Mouse (Mus musculus): ENCODE measurements at regions not wholly inside any gene's neighbourhood (a gene's known extent, or its start where the extent isn't known, plus 50 kb on each side); places are given as distances from the start of the nearest gene placed in this dataset.
A peak's percentile ranks its signal among the peaks of the same experiment; 100 is the strongest.

DNA sequence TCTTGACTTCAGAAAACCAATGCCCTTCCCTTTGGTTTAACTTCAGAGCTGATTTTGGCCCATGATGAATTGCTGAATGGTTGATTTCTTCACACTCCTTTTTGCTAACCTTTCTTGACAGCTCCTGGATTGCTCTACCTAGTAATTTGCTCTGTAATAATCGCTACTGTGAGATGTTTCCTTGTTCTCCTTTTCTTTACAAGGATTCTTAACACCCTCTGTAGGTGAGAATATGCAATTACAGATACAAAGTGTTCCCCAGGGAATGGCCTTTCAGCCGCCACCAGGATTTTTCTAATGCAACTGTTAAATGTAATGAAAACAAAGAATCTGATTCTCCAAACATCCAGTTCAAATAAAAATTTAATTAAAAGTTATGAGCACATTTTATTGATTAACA lies 87.4 kb upstream of the Atp5g3 start:
- DNase-seq (ENCODE audit: low spot score in 2 of 2) = no peak

DNA sequence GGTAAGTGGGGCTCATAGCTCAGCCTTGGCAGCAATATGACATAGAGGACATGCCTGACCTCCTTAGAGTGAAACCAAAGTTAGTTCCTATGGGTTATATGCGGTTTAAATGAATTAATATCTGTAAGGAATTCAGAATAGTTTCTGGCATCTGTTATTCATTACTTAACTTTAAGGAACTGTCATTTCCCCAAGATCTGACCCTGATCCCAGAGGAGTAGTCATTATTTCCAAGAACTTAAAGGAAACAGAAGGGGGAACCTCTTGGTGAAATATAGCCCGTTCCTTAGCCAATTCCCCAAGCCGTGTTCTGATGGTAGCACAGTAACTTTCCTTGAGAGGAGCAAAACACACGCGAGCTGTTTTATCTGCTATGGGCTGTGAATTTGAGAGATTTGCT lies 85.9 kb upstream of the Atp5g3 start:
- no peak for DNase-seq (ENCODE audit: low spot score in 2 of 2)

DNA sequence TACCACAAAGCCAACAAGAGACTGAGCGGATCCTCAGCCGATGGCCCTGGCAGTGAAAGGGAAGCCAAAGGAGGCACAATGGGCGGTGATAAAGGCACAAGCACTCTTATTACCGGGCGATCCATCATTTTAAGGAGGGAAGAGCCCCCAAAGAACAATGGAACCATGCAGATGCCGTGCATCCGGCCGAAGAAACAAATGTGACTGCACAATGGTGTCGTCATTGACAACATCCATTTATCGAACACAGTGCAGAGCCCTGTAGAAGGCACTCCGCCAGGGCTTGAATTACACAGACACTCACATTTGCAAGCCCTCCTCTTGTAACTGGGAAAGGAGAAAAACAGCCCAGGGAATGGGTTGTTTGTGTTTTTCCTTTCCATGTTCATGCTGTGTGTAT lies 80.7 kb upstream of the Atp5g3 start:
- DNase-seq (ENCODE audit: low spot score in 2 of 2) = no peak

DNA sequence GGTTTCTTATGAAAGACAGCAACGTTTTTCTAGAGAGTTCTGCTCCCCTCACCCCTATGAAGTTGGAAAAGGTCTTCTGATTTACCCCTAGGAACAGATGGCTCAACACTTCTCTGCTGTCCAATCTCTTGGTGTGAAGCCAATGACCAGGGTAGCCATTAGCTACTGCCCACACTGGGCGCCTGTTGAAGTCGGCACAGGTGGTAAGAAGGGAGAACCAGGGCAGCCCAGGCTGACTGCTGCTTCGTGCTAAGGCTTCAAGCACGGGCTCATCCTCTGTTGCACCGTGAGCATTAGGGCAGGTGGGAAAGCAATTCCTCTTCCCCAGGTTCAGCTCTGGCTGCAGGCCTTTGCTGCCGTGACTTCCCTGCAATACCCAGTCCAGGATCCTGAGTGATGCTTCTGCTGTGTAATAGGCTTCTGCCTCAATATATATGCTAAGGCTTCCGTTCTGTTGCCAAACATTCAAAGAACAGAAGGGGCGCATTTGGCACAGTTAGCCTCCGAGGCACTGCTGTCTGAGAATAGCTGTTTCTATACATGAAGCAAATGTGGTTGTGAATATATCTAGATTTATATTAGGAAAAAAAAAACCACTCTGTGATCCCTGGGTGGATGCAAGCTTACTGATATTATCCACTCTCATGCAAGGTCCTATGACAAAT lies 76.4 kb upstream of the Atp5g3 start:
- no peak for DNase-seq (ENCODE audit: low spot score in 2 of 2)

DNA sequence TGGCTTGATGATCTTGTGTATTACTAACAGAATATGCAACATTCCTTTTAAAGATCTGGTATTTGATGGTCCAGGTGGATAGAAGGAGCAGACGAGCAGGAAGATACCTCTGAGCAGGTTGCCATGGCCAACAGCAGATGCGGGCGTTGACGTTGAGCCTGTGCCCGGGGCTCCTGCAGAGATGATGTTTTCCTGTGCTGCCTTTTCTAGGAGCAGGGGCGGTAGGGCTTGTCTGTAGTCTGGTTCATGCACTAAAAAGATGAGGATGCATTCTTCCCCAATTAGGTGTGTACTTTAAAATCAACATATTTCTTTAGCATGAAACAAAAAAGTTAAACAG lies 74.8 kb upstream of the Atp5g3 start:
- no peak for DNase-seq (ENCODE audit: low spot score in 2 of 2)

DNA sequence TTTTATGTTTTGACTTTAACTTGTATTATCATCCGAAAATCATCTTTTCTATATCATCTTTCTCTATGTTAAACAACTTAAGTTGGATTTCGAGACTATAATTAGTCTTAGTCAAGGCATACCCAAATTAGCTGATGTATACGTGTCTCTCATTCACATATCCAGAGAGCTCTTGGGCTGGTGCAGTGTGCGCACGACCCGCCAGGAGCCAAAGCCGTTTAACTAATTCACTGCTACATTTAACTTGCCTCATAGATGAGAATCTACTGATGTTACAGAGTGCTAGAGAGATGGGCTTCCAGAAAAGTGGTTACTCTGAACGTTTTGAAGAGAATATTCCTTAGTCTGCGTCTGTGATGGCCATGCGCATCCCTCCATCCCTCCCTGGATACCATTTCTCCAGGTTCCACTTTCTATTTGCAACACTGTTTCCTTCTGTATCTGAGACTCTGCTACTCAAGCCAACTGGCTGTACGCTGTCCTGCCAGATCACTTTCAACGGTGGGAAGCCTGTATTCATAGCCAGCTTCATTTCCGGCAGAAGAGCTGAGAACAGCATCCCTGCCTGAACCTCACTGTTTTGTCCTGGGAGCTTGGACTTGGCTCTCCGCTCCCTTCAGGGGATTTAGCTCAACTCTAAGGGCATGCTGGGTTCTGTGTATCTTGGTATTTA lies 74.2 kb upstream of the Atp5g3 start:
- no peak for DNase-seq (ENCODE audit: low spot score in 2 of 2)

DNA sequence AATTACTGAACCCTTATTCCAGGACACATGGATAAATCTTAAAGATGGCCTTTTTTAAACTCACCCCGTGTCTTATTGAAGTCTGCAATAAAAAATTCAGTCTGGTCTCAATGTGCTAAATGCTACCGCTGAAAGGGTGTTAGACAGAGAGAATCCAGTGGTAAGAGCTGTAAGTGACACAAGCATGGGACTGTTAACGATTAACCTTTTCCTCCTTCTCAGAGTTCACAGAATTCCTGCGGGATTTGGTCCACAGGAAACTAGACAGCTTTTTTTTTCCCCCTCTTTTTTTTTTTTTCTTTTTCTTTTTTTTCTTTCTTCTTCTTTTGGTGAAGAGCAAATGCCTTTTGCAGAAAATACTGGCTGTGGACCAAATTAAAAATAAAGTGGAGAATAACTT lies 72.0 kb upstream of the Atp5g3 start:
- no peak for DNase-seq (ENCODE audit: low spot score in 2 of 2)

DNA sequence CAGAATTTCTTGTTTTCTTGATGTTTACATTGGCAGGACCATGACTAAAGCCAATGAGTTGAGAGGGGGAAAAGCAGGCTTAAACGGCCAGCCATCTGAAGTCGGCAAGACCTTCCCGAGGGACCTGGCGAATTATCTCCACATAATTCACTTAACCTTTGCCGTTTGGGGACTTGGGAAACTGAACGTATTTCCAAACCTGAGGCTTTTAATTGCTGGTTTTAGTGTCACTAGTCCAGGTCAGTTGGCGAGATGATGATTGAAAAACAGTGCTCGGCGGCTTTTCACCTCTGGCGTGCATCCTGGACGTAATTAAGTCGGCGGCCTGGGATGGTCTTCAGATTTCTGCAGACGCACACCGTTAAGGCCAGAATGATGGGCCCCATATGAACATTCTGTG lies 66.9 kb upstream of the Atp5g3 start:
- DNase-seq (ENCODE audit: low spot score in 2 of 2) = no peak

DNA sequence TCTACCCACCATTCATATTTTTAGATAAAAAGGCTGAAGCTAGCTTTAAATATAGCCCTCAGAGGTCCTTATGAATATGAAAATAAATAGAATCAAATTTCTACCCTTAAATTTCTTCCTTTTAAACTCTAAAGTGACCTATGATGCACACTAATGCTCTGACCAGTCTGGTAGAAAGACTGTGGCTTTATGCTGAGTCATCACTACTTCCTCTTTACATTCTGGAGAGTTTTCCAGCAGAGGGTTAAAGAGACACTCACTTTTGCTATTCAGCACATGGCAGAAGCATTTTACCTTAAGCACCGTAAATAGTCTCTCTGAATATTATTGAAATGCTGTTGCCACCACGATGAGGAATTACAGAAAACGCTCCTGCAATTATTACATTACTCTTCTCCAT lies 62.6 kb upstream of the Atp5g3 start:
- DNase-seq (ENCODE audit: low spot score in 2 of 2) = no peak

DNA sequence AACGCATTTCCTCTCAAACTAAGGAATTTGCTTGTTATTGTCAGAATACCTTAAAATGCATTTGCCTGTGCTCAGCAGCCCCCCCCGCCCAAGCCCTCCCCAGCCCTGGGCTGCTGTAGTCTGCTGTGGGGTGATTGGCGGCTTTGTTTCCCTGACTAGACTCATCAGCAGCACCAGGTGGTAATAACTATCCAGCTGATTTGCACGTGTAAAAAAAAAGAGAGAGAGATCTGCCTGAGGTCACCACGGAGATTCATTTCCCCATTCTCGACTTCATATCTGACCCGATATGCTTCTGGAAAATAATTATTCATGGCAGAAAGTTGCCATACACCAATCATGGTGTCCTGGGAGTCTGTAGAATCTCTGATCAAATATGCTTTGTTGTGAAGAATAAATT lies 56.5 kb upstream of the Atp5g3 start:
- DNase-seq (ENCODE audit: low spot score in 2 of 2) = no peak

DNA sequence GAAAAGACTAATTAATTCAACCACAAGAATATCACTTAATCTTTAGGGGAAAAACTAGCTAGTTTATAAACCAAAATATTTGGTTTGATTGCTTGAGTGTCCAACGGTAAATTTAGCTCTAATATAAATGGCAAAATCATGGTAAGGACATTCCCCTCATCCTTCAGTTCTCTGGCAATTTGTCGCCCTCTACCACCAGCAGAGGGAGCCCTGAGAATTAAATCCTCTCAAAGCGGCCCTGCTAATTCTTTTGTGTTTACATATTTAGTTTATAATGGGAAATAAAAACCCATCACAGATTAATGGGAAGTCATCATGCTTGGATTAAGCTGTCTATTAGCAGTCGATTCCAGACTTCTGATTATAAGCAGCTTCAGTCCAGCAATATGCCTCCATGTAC lies 54.5 kb upstream of the Atp5g3 start:
- peak; percentile 12 to 55 for DNase-seq (ENCODE audit: low spot score in 2 of 2)

Data from left cerebral cortex, adult 18-20 months (tissue).